Mouse (Mus musculus) midbrain, embryonic 12.5 days (tissue): Measurements from ENCODE around the gene Cyba. TPM values are rescaled to one million over a fixed set of nuclear protein-coding genes. Genes with fewer than 3 reads are reported as not detected.

Experiments
- ATAC-seq: fragments of 200-750 bp; cut with Nextera tagmentation; 2 replicates; pipeline ENCODE4 v1.8.0; 2017; ENCODE audit warnings: low read depth, moderate TSS enrichment, moderate library complexity; ENCODE audit not compliant: low FRiP score
- H3K27ac ChIP-seq: fragments of 300-500 bp; sonication (generic); replicated peaks from 2 replicates; pipeline ENCODE4 v1.5.1; 2016; ENCODE audit warnings: mild to moderate bottlenecking
- H3K27me3 ChIP-seq: fragments of 300-500 bp; sonication (generic); 2 replicates; pipeline ENCODE4 v1.6.1; 2016; ENCODE audit warnings: mild to moderate bottlenecking
- H3K36me3 ChIP-seq: fragments of 300-500 bp; sonication (generic); 2 replicates; pipeline ENCODE4 v1.6.1; 2016
- H3K4me1 ChIP-seq: fragments of 300-500 bp; sonication (generic); 2 replicates; pipeline ENCODE4 v1.6.1; 2016
- H3K4me2 ChIP-seq: fragments of 300-500 bp; sonication (generic); replicated peaks from 2 replicates; pipeline ENCODE4 v1.6.1; 2016; ENCODE audit warnings: mild to moderate bottlenecking, moderate library complexity
- H3K4me3 ChIP-seq: fragments of 300-500 bp; sonication (generic); 2 replicates; pipeline ENCODE4 v1.5.1; 2016; ENCODE audit warnings: mild to moderate bottlenecking
- H3K9ac ChIP-seq: fragments of 300-500 bp; sonication (generic); replicated peaks from 2 replicates; pipeline ENCODE4 v1.6.1; 2016; ENCODE audit warnings: mild to moderate bottlenecking, moderate library complexity
- H3K9me3 ChIP-seq: fragments of 300-500 bp; sonication (generic); 2 replicates; pipeline ENCODE4 v1.6.1; 2016; ENCODE audit warnings: mild to moderate bottlenecking
- WGBS: fragments of 180-500 bp; shearing (Covaris S2); methylation state at CpG from one replicate; pipeline ENCODE4 v1.1.7; 2016; 5-methylcytosine and 5-hydroxymethylcytosine counted together
- polyA plus RNA-seq: library from polyadenylated mRNA; unstranded; fragments of >200 nt; fragmentation: Nextera tagmentation; extraction: Ambion mirVana; gene quantifications from 2 replicates; pipeline ENCODE4 v1.2.1, GENCODE M21; 2016

Gene Cyba
- polyA plus RNA-seq, 1 experiment from 2014 or later = 63.7 TPM

GRCm38 (mm10) chr8:122462510-122462909 is 29.8 kb upstream of the Cyba start:
- 72% methylated on average over 8 of the region's 8 CpGs for whole genome bisulfite sequencing
- H3K4me3 ChIP-seq = no peak overlapping the region
- H3K9me3 ChIP-seq = no peaks in the 10 kb centered on the region
- no peak overlapping the region for H3K27ac ChIP-seq
- no peak overlapping the region for H3K4me2 ChIP-seq
- no peak for ATAC-seq
- H3K36me3 ChIP-seq = peaks cover 21% of the 10 kb centered on the region
- peaks cover 11% of the 10 kb centered on the region for H3K4me1 ChIP-seq
- H3K27me3 ChIP-seq = peaks cover 56% of the 10 kb centered on the region
- H3K9ac ChIP-seq = no peak overlapping the region

GRCm38 (mm10) chr8:122461473-122462148 is 28.9 kb upstream of the Cyba start:
- H3K4me1 ChIP-seq = peaks cover 11% of the 10 kb centered on the region
- no peak overlapping the region for H3K4me2 ChIP-seq
- H3K27ac ChIP-seq = no peak overlapping the region
- no peak overlapping the region for H3K4me3 ChIP-seq
- 59% methylated on average over 11 of the region's 11 CpGs for WGBS
- H3K36me3 ChIP-seq = peaks cover 12% of the 10 kb centered on the region
- ATAC-seq = no peak
- H3K9ac ChIP-seq = no peak overlapping the region
- H3K27me3 ChIP-seq = peaks cover 64% of the 10 kb centered on the region
- H3K9me3 ChIP-seq = no peaks in the 10 kb centered on the region

- Histone ChIP-seq H3K27me3 (peaks cover 72% of the 10 kb centered on the region), H3K27ac (no peak within 1 kb of the TSS)
Measured at GRCm38 (mm10) chr8:122460524-122461472, 28.1 kb upstream of the Cyba start, which contains the start of gene Snai3. Snai3 (minus strand) TSS chr8:122460733.

GRCm38 (mm10) chr8:122459990-122460389 is 27.3 kb upstream of the Cyba start:
- no peaks in the 10 kb centered on the region for H3K36me3 ChIP-seq
- WGBS = 29% methylated on average over 7 of the region's 7 CpGs
- no peaks in the 10 kb centered on the region for H3K9me3 ChIP-seq
- no peak for ATAC-seq
- peaks cover 11% of the 10 kb centered on the region for H3K4me1 ChIP-seq
- no peak overlapping the region for H3K9ac ChIP-seq
- peak overlapping the region; percentile 61 for H3K4me2 ChIP-seq
- peaks cover 76% of the 10 kb centered on the region for H3K27me3 ChIP-seq
- H3K27ac ChIP-seq = no peak overlapping the region
- peak overlapping the region; percentile 34 for H3K4me3 ChIP-seq

More at GRCm38 (mm10) chr8:122460524-122461472, 28.1 kb upstream of the Cyba start, which contains the start of gene Snai3:
- Histone ChIP-seq H3K36me3 (peaks cover 4% of the 10 kb centered on the region), H3K9ac (peak within 1 kb of the TSS; percentile 25; the same call in 1 of the 2 replicates), H3K9me3 (no peaks in the 10 kb centered on the region), H3K4me2 (peak within 1 kb of the TSS; percentile 61), H3K4me3 (peak within 1 kb of the TSS; percentile 34), H3K4me1 (peaks cover 11% of the 10 kb centered on the region)
- WGBS = 4% methylated on average over 54 of the region's 56 CpGs
- ATAC-seq = no peak

GRCm38 (mm10) chr8:122459218-122459900 is 26.6 kb upstream of the Cyba start:
- Histone ChIP-seq H3K4me3 (no peak overlapping the region), H3K4me1 (peaks cover 11% of the 10 kb centered on the region)
- 66% methylated on average over 6 of the region's 6 CpGs for WGBS

GRCm38 (mm10) chr8:122457171-122457570 is 24.4 kb upstream of the Cyba start:
- 79% methylated on average over 11 of the region's 11 CpGs for WGBS
- Histone ChIP-seq H3K4me1 (peaks cover 11% of the 10 kb centered on the region), H3K27me3 (peaks cover 70% of the 10 kb centered on the region)

More at GRCm38 (mm10) chr8:122459218-122459900, 26.6 kb upstream of the Cyba start:
- Histone ChIP-seq H3K4me2 (no peak overlapping the region), H3K36me3 (no peaks in the 10 kb centered on the region), H3K9me3 (no peaks in the 10 kb centered on the region), H3K27me3 (peaks cover 81% of the 10 kb centered on the region), H3K9ac (no peak overlapping the region), H3K27ac (no peak overlapping the region)
- ATAC-seq = no peak

GRCm38 (mm10) chr8:122454409-122454808 is 21.7 kb upstream of the Cyba start:
- Histone ChIP-seq H3K4me2 (no peak overlapping the region), H3K27me3 (peaks cover 42% of the 10 kb centered on the region), H3K36me3 (no peaks in the 10 kb centered on the region), H3K4me3 (no peak overlapping the region), H3K9me3 (no peaks in the 10 kb centered on the region), H3K4me1 (no peaks in the 10 kb centered on the region), H3K27ac (no peak overlapping the region), H3K9ac (no peak overlapping the region)
- 86% methylated on average over 6 of the region's 6 CpGs for WGBS
- no peak for ATAC-seq

More at GRCm38 (mm10) chr8:122457171-122457570, 24.4 kb upstream of the Cyba start:
- Histone ChIP-seq H3K27ac (no peak overlapping the region), H3K4me2 (no peak overlapping the region), H3K9me3 (no peaks in the 10 kb centered on the region), H3K9ac (no peak overlapping the region), H3K36me3 (no peaks in the 10 kb centered on the region), H3K4me3 (no peak overlapping the region)
- ATAC-seq = no peak

GRCm38 (mm10) chr8:122452154-122452553 is 19.4 kb upstream of the Cyba start:
- WGBS = 86% methylated on average over 10 of the region's 10 CpGs

GRCm38 (mm10) chr8:122451161-122451703 is 18.5 kb upstream of the Cyba start:
- no peak overlapping the region for H3K27ac ChIP-seq
- no peaks in the 10 kb centered on the region for H3K36me3 ChIP-seq
- no peak overlapping the region for H3K9ac ChIP-seq
- H3K4me3 ChIP-seq = no peak overlapping the region
- 84% methylated on average over 7 of the region's 7 CpGs for whole genome bisulfite sequencing
- ATAC-seq = no peak
- no peaks in the 10 kb centered on the region for H3K9me3 ChIP-seq
- H3K4me2 ChIP-seq = no peak overlapping the region
- H3K27me3 ChIP-seq = peaks cover 13% of the 10 kb centered on the region; the same call in 1 of the 2 replicates
- H3K4me1 ChIP-seq = no peaks in the 10 kb centered on the region

More at GRCm38 (mm10) chr8:122452154-122452553, 19.4 kb upstream of the Cyba start:
- no peak for ATAC-seq
- no peaks in the 10 kb centered on the region for H3K4me1 ChIP-seq
- H3K27me3 ChIP-seq = peaks cover 21% of the 10 kb centered on the region
- H3K4me2 ChIP-seq = no peak overlapping the region
- H3K36me3 ChIP-seq = no peaks in the 10 kb centered on the region
- no peak overlapping the region for H3K9ac ChIP-seq
- no peaks in the 10 kb centered on the region for H3K9me3 ChIP-seq
- no peak overlapping the region for H3K27ac ChIP-seq
- H3K4me3 ChIP-seq = no peak overlapping the region

- no peak for ATAC-seq
- WGBS = 67% methylated on average over 3 of the region's 3 CpGs
- Histone ChIP-seq H3K27me3 (no peaks in the 10 kb centered on the region), H3K9ac (no peak overlapping the region), H3K9me3 (no peaks in the 10 kb centered on the region), H3K27ac (peak overlapping the region; percentile 98), H3K4me2 (peak overlapping the region; percentile 62), H3K4me1 (peaks cover 28% of the 10 kb centered on the region), H3K36me3 (no peaks in the 10 kb centered on the region), H3K4me3 (peak overlapping the region; percentile 7; the same call in 1 of the 2 replicates)
Measured at GRCm38 (mm10) chr8:122445203-122445602, 12.5 kb upstream of the Cyba start.

- H3K9ac ChIP-seq = peak overlapping the region; percentile 84
- 33% methylated on average over 19 of the region's 19 CpGs for WGBS
- H3K4me2 ChIP-seq = peak overlapping the region; percentile 62
- peak overlapping the region; percentile 70 for H3K4me3 ChIP-seq
- peak overlapping the region; percentile 98 for H3K27ac ChIP-seq
- no peaks in the 10 kb centered on the region for H3K27me3 ChIP-seq
- peaks cover 8% of the 10 kb centered on the region for H3K36me3 ChIP-seq
- ATAC-seq = peak; percentile 16; the same call in 1 of the 2 replicates
- H3K9me3 ChIP-seq = no peaks in the 10 kb centered on the region
- peaks cover 28% of the 10 kb centered on the region for H3K4me1 ChIP-seq
Measured at GRCm38 (mm10) chr8:122444058-122444748, 11.5 kb upstream of the Cyba start.
